Mouse (Mus musculus) ES-Bruce4 (cell line): Measurements from ENCODE around the gene Sipa1l1.

ENCODE experiments used
- CTCF ChIP-seq: IDR thresholded peaks from one replicate; pipeline ENCODE4 v1.8.1; 2011; ENCODE audit warnings: low read depth, low read length
- POLR2A ChIP-seq: IDR thresholded peaks from one replicate; pipeline ENCODE4 v1.8.1; 2011; ENCODE audit warnings: low read length; ENCODE audit not compliant: insufficient read depth

GRCm38 (mm10) chr12:82231191-82231590 lies 62.1 kb downstream of the Sipa1l1 start:
- no peak for TF ChIP-seq POLR2A
- TF ChIP-seq CTCF, result no peak
